Mouse (Mus musculus): ENCODE data around the gene Larp4. TPM values are rescaled to one million over a fixed set of nuclear protein-coding genes. Genes with fewer than 3 reads are reported as not detected.
"Not testable (repeated sequence)": the region's sequence is repeated elsewhere in the genome, so short reads cannot be mapped to it uniquely, and the experiment has no call there.

The Larp4 gene
- 15.4 and 19.0 TPM in 2 replicates for polyA plus RNA-seq (2012; rRNA removed)

DNA sequence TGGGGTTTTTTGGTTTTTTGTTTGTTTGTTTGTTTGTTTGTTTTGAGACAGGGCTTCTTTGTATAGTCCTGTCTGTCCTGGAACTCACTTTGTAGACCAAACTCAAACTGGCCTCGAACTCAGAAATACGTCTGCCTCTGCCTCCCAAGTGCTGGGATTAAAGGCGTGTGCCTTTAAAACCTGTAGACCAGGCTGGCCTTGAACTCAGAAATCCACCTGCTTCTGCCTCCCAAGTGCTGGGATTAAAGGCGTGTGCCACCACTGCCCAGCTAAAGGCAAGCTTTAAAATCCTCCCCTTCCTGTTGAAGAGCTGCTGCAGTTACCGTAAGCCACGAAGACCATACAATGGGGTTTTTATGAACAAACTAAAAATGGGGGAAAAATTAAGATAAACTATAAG, at the start of gene Larp4:
Gene Larp4 (plus strand): TSS at position 301 of the 400 bp plus-strand sequence.
- DNase-seq (ENCODE audit: low spot score) = not testable (repeated sequence)

DNA sequence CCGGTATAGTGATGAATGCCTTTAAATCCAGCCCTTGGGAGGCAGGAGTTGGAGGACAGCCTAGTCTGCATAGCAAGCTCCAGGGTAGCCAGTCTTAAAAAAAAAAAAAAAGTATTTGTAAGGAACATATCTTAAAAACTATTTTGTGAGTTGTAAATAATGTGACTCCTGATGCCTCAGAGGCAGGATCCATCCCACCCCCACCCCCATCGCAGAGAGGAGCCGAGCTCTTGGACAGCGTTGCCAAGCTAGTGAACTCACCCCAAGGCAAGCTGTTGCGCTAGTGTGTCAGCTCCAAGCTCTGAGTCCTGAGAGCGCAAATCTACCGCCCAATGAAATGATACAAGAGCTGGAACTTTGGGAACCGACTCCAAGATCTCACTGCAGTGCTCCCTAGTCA, 38.6 kb upstream of the Larp4 start:
- DNase-seq (ENCODE audit: low spot score) = no peak

DNA sequence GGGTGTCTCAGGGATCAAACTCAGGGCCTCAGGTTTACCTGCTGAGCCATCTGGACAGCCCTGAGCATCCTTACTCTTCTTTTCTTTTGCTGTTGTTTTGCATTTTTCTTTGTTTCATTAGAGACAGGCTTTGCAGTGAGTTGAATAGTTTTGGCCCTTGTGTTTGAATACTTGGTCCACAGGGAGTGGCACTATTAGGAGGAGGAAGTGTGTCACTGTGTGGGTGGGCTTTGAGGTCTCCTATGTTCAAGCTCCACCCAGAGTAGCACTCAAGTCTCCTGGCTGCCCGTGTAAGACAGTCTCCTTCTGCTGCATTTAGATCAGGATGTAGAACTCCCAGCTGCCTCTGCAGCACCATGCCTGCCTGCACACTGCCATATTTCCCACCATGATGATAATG, 35.4 kb upstream of the Larp4 start:
- no peak for DNase-seq (ENCODE audit: low spot score)

DNA sequence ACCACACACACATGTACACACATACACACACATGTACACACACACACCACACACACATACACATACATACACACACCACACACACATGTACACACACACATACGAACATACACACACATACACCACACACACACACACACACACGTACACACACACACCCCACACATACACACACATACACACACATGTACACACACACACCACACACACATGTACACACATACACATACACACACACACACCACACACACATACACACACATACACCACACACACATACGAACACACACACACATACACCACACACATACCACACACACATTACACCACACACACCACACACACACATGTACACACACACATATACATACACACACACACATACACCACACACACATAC, 33.2 kb upstream of the Larp4 start:
- DNase-seq (ENCODE audit: low spot score) = no peak

DNA sequence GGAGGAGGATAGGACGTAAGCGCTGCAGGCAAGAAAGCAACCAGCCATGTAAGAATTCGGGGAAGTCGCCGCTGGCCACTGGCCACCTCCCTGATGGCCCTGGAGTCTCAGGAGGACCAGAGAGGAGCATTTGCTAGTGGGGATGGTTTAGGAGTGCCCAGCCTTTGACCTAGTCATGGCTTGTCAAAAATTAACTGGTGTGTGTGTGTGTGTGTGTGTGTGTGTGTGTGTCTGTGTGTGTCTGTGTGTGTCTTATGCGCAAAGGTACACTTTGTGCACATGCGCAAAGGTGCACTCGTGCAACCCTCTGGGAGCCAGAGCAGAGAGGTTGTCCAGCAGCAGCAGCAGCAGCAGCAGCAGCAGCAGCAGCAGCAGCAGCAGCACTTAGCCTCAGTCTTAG, 32.0 kb upstream of the Larp4 start:
- no peak for DNase-seq (ENCODE audit: low spot score)

DNA sequence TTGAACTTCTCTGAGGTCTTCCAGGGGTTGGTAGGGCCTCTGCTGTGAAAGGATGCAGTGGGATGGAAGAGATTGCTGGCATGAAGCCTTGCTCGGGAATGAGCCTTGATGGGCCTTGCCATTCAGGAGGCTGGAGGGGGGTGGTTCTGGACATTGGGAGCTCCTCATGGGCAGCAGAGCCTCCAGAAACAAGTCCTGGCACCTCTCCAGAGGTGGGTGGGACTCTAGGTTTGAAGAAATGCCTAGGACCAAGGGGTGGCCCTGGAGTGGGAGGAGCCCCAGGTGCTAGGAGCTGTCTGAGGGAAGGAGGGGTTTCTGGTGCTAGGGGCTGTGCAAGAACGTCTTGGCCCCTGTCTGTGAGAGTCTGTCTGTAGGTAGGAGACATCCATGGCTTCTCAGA, 29.4 kb upstream of the Larp4 start:
- no peak for DNase-seq (ENCODE audit: low spot score)

DNA sequence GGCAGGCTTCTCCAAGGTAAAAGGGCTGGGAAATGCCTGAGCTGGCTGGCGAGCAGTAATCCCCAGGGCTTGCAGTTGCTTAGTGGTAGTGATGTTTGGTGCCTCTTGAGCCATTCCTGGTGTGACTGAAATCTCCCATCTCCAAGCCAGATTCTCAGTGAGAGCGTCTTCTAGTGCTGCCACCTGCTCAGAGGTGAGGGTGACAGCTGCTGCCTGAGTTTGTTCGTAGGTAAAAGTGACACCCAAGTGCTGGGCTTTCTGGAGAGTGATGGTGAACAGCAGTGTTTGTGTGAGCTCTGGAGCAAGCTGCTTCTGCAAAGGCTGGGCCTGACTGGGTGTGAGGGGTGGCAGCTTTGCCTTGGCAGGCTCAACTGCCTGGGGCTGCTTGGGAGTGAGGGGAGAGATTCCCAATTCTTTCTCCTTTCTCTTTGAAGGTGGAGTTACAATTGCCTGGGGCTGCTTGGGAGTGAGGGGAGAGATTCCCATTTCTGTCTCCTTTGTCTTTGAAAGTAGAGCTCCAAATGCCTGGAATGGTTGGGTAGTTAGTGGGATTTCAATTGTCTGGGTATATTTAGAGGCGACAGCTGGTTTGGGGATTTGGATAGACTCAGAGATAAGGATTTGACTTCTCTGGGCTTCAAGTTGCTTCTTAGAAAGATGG, 28.8 kb upstream of the Larp4 start:
- no peak for DNase-seq (ENCODE audit: low spot score)

DNA sequence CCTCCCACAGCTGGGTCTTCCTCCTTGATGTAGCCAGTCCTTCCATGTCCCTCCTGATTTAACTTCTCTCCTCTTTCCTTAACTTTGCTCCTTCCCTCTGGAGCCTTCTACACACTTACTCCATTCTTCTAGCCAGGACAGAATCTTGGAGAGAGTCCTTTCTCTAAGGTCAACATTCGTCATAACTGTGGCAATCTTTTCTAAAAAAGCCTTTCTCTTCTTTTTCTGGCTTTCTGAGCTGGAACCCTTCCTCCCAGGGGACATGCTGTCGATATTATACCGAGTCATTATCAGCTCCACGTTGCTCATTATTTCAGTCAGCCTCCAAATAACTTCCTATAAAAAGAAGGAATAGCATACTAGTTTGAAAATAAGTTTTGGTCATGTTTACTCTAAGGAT, 14.5 kb upstream of the Larp4 start:
- DNase-seq (ENCODE audit: low spot score) = no peak

DNA sequence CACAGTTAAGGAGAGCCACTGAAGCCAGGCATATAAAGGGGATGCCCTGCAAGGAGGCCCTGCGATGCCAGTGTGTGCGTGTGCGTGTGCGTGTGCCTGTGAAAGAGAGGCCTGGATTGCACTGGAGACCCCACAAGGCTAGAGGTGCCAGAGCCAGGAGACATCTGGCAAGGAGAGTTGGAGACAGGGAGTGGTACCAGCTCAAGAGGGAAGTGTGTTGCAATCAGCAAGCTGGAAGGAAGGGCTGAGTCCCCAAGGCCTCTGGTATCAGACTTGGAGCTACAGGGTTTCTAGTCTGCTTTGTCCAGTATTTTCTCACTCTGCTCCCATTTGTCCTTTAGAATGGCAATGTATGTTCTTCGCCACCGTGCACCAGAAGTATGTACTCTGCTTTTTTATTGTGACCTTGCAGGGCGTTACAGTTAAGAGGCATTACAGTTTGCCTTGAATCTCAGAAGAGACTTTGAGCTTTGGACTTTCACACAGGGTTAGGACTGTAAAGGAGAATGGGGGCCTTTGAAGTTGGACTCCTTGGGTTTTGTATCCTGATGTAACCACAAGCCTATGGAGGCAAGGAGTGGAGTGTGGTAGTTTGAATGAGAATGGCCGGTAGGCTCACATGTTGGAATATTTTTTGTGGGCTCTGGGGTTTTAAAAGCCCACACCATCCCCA, 4.6 kb upstream of the Larp4 start:
- no peak for DNase-seq (ENCODE audit: low spot score)

DNA sequence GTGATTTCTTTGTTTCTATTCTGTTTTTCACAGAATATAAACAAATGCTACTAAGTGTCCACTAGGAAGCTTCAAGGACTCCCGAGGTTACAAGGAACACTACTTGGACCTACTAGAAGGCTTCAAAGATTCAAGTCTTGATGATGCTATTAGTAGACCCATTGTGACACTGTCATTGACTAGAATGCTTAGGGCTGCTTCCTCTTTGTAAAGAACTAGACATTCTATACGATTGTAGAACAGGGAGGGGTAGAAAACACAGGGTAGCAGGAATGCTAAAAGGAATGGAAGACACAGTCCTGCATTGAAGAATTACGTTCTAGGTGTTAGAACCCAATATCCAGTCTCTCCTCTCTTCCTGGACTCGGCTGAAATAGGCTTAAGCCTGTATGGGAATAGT, 2.9 kb upstream of the Larp4 start, which contains the start of gene Fam186a:
Gene Fam186a (minus strand): TSS at position 101 of the 400 bp plus-strand sequence.
- no peak for DNase-seq (ENCODE audit: low spot score)

DNA sequence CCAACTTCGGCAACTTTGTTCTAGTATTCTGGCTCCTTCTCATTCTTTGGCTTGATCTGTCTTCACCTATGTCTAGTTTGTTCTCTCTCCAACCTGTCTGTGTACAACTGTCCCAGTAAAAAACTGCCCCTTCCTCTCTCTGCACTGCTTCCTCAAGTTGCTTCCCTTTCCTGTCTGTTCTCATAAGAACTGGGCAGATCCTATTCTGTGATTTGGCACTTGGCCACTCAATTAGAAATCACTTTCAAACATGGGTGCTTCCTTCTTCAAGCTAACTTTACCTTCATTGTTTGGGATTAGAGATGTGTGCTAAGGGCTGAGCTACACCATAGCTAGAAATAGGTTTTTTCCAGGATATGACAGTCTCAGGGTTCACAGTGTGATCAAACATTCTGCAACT, 741 bp downstream of the Larp4 start:
- no peak for DNase-seq (ENCODE audit: low spot score)

DNA sequence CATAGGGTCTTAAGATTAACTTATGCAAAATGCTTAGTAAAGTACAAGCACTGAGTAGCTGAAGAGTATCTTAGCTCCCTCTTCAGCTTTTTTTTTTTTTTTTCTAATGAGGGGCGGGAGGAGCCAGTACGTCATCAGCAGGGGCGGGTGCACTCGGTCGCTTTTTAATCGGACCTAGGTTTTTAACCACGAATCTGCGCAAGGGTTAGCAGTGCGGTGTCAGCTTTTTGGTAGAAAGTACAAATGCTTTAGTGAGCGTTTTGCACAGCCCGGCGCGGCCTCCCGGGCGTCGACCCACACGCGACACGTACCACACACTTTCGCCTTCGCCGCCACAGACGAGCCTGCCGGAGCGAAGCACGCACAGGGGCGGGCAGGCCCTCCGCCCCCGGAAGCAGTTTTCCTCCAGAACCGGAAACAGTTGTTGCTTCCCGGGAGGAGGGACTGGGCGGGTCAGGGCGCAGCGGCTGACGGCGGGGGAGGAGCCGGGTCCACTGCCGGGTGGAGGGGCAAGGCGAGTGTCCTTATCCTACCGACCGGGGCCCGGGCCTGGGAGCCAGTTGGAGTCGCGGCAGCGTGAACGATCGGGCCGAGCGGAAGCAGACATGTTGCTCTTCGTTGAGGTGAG, 2.6 kb downstream of the Larp4 start:
- DNase-seq (ENCODE audit: low spot score) = peak; percentile 92

DNA sequence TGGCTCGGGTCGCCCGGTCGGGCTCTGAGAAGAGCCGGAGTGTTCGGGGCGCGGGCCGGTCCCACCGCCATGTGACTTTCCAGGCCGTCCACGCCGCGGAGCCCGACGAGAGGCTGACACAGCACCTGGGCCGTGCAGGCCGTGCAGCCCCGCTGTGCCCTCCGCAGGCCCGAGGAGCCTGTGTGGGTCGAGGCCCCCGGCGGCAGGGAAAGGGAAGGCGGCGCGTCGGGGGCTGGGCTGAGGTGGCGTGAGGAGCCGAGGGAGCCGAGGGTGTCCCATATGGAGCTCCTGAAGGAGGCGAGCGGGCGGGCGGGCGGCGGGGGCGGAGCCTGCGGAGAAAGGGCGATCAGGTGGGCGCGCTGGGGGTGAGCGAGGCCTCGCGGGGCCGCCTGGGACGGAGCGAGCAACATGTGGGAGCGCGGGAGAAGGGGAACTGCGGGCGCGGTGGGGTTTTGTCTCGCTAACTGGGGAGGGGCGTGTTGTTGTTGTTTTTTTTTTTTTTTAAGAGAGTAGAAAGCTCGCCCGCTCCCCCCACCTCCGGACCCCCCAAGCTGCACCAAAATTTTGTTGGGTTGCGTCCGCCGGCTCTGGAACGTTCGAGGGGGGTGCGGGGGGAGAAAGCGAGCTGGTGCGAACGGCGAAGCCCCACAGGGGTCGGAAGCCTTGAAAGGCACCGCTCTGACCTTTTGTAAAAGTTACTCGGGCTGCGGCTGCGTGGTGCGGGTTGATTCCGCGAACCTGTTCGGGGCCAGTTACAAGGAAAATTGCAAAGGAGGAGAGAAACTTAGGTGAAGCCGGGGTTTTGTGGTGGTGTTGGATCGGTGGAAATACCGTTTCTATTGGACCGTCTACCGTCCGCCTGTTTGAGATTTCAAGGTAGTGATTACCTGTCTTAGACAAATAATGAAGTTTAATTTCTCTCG, 3.4 kb downstream of the Larp4 start:
- peak; percentile 25 for DNase-seq (ENCODE audit: low spot score)

DNA sequence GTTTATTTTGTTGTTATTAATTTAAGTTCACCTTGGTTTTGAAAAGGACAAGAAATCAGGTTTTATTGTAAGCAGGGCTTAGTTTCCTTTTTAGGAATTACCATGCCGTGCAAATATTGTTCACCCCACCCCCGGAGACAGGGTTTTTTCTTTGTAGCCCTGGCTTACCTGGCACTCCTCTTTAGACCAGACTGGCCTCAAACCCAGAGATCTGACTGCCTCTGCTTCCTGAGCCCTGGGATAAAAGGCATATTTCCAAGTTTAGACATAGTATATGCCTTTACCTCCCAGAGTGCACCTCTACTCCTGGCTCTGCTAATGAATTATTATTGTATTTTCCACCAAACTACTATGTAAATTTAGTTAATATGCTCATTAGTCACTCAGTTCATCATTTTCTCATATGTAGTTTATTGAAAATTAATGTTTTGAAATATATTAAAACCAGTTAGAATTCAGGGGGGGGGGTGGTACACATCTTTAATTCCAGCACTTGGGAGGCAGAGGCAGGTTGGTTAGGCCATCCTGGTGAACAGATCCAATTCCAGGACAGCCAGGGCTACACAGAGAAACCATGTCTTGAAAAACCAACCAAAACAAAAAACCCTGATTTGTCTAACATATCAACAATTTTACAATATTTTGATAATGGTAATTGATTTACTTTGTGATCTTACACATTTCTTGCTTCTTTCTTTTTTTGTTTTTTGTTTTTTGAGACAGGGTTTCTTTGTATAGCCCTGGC, 4.8 kb downstream of the Larp4 start:
- DNase-seq (ENCODE audit: low spot score) = no peak

DNA sequence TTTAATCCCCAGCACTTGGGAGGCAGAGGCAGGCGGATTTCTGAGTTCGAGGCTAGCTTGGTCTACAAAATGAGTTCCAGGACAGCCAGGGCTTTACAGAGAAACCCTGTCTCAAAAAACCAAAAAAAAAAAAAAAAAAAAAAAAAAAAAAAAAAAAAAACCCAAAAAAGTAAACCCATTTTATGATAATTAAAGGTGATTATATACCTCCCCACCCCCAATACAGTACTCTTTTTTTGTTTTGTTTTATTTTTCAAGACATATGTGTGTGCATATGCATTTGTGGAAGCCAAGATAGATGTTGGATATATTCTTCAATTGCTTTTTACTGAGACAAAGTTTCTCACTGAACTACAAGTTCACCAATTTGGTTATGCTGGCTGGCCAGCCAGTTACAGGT, 6.3 kb downstream of the Larp4 start:
- not testable (repeated sequence) for DNase-seq (ENCODE audit: low spot score)

DNA sequence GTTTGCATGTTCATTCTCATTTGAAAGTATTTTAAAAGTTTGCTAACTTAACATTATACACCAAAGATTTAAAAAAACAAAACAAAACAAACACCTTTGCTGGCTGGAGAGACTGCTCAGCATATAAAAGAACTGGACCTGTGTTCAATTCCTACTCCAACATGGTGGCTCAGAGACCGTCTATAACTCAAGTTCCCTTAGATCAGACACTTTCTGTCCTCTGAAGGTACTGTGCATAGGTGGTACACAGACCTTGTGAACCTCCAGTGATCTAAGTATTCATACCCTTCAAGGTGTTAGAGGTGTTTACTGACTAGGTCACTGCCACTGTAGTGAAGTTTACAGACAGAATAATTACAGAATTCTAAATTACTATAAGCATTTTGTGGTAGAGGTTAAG, 9.4 kb downstream of the Larp4 start:
- no peak for DNase-seq (ENCODE audit: low spot score)

DNA sequence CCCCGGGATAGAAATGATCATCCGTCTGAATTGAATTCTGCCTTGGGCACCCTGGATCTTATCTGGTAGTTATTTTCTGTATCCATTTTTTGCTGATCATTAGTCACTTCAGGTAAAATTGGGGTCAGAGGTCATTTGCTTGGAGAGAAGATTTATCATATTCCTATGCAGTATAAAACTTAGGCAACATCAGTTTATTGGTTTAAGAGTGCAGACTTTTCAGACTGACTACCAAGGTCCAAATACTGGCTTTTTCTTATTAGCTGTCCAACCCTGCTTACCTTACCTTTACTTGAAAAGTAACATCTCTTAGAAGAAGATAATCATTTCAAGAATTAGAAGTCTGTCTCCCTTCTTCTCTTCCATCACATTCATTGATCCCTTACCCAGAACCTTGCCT, 9.8 kb downstream of the Larp4 start:
- no peak for DNase-seq (ENCODE audit: low spot score)

DNA sequence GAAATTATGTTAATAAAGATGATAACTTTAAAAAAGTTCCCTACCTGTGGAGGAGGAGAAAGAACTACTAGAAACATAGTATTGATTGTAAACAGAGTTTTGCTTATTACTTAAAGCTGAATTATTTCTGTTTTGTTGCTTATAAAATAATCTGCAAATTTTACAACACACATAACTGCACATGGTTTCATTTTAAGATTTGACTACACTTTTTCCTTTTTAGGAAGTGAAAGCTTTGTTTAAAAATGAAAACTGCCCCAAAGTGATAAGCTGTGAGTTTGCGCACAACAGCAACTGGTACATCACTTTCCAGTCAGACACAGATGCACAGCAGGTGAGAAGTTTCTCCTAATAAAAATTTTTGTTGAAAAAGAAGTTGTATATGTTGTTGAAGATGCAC, 23.2 kb downstream of the Larp4 start:
- DNase-seq (ENCODE audit: low spot score) = no peak

DNA sequence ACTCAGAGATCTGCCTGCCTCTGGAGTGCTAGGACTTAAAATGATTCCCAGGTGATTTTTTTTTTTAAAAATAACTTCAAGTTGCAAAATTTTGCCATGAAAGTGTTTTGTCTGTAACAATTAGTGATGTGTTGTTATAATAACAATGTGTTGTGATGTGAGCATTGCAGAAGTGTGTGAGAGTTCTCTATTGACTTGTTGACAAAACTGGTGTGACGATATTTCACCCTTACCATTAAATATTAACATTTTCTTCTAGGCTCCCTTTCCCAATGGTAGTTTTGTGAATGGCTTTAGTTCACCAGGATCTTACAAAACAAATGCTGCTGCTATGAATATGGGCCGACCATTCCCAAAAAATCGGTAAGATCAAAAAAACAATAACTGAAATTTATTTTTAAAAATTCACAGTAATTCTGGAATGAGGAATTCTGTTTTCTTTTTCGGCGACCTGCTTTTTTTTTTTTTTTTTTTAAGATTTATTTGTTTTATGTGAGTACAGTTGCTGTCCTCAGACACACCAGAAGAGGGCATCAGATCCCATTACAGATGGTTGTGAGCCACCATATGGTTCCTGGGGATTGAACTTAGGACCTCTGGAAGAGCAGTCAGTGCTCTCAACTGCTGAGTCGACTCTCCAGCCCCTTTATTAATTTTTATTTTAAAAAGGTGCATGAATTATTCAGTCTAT, 27.4 kb downstream of the Larp4 start:
- no peak for DNase-seq (ENCODE audit: low spot score)

DNA sequence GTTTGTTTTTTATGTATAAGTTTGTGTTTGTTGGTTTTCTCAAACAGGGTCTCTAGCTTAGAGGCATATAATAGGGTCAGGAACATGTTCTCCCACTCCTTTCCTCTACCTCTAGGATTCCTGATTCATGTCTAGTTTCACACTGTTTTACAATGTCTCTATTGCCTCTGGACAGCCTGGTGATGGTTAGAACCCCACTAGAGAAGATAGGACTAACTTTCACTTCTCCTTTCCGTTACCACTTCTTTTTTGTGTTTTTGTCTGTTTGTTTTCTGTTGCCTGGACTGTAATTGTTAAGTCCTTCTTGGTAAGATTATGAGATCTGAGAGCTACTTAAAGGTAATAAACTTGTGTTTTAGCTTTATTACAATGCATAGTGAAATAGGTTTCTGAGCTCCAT, 29.5 kb downstream of the Larp4 start:
- DNase-seq (ENCODE audit: low spot score) = no peak

All from urinary bladder, adult 2 months (tissue).